Mouse (Mus musculus): Measurements from ENCODE around the gene 4930558C23Rik.
"Not testable (repeated sequence)": the region's sequence is repeated elsewhere in the genome, so short reads cannot be mapped to it uniquely, and the experiment has no call there.

GRCm38 (mm10) chr3:95427891-95428238, 25.2 kb upstream of the 4930558C23Rik start:
- not testable (repeated sequence) for TF ChIP-seq POLR2A (IDR thresholded peaks at IDR 0.05; ENCODE audit: borderline replicate concordance, low read depth, low read length); CTCF (IDR thresholded peaks at IDR 0.05; ENCODE audit: low read depth, low read length)
